Mouse (Mus musculus): ENCODE measurements around the gene Iqgap3. TPM values are rescaled to one million over a fixed set of nuclear protein-coding genes. Genes with fewer than 3 reads are reported as not detected.

Gene Iqgap3
- polyA plus RNA-seq, 1 experiment from 2014 or later = 30.3 TPM

- Histone ChIP-seq H3K36me3 (replicated peaks) (peaks cover 97% of the 10 kb centered on the region), H3K9me3 (no peaks in the 10 kb centered on the region), H3K27ac (peak overlapping the region; percentile 72), H3K27me3 (ENCODE audit: poor library complexity, severe bottlenecking) (no peaks in the 10 kb centered on the region), H3K4me3 (no peak overlapping the region), H3K4me1 (peaks cover 26% of the 10 kb centered on the region)
- WGBS = 59% methylated on average over 3 of the region's 3 CpGs
- DNase-seq (ENCODE audit: extremely low spot score, low spot score) = no peak
These were observed 82.1 kb downstream of the Iqgap3 start for GRCm38 (mm10) chr3:88163847-88164246.

GRCm38 (mm10) chr3:88164263-88164662 lies 82.5 kb downstream of the Iqgap3 start:
- H3K4me3 ChIP-seq = no peak overlapping the region
- peaks cover 97% of the 10 kb centered on the region for H3K36me3 ChIP-seq (replicated peaks)
- DNase-seq (ENCODE audit: extremely low spot score, low spot score) = no peak
- 55% methylated on average over 3 of the region's 3 CpGs for WGBS
- H3K9me3 ChIP-seq = no peaks in the 10 kb centered on the region
- H3K27me3 ChIP-seq (ENCODE audit: poor library complexity, severe bottlenecking) = no peaks in the 10 kb centered on the region
- H3K27ac ChIP-seq = peak overlapping the region; percentile 72
- H3K4me1 ChIP-seq = peaks cover 26% of the 10 kb centered on the region

GRCm38 (mm10) chr3:88166056-88166455 lies 84.3 kb downstream of the Iqgap3 start:
- H3K9me3 ChIP-seq = no peaks in the 10 kb centered on the region
- H3K27ac ChIP-seq = no peak overlapping the region
- H3K27me3 ChIP-seq (ENCODE audit: poor library complexity, severe bottlenecking) = no peaks in the 10 kb centered on the region
- no peak overlapping the region for H3K4me3 ChIP-seq
- H3K4me1 ChIP-seq = peaks cover 26% of the 10 kb centered on the region
- DNase-seq (ENCODE audit: extremely low spot score, low spot score) = no peak
- whole genome bisulfite sequencing = 95% methylated on average over 5 of the region's 5 CpGs
- H3K36me3 ChIP-seq (replicated peaks) = peaks cover 97% of the 10 kb centered on the region

GRCm38 (mm10) chr3:88170361-88170760 lies 88.6 kb downstream of the Iqgap3 start:
- Histone ChIP-seq H3K36me3 (replicated peaks) (peaks cover 87% of the 10 kb centered on the region), H3K4me1 (no peaks in the 10 kb centered on the region), H3K4me3 (no peak overlapping the region), H3K27ac (no peak overlapping the region), H3K27me3 (ENCODE audit: poor library complexity, severe bottlenecking) (no peaks in the 10 kb centered on the region), H3K9me3 (no peaks in the 10 kb centered on the region)
- 86% methylated on average over 5 of the region's 5 CpGs for WGBS
- no peak for DNase-seq (ENCODE audit: extremely low spot score, low spot score)

Other genes with a start within 250 kb of the Iqgap3 start
- gene Sh2d2a, start 235.2 kb upstream of the Iqgap3 start, polyA plus RNA-seq (2016; fragmentation: Nextera tagmentation; extraction: Ambion mirVana) = 0.09 and 0.10 TPM in 2 replicates
- gene Prcc, start 196.4 kb upstream of the Iqgap3 start, polyA plus RNA-seq (2016; fragmentation: Nextera tagmentation; extraction: Ambion mirVana) = 16.9 and 17.3 TPM in 2 replicates
- gene Hdgf, start 175.7 kb upstream of the Iqgap3 start, polyA plus RNA-seq (2016; fragmentation: Nextera tagmentation; extraction: Ambion mirVana) = 199 and 219 TPM in 2 replicates
- gene Mrpl24, start 162.5 kb upstream of the Iqgap3 start, polyA plus RNA-seq (2016; fragmentation: Nextera tagmentation; extraction: Ambion mirVana) = 71.4 and 74.8 TPM in 2 replicates
- 87.7 and 88.3 TPM in 2 replicates for gene Isg20l2, start 151.7 kb upstream of the Iqgap3 start, polyA plus RNA-seq (2016; fragmentation: Nextera tagmentation; extraction: Ambion mirVana)
- 19.1 and 22.8 TPM in 2 replicates for gene Rrnad1, start 151.3 kb upstream of the Iqgap3 start, polyA plus RNA-seq (2016; fragmentation: Nextera tagmentation; extraction: Ambion mirVana)
- 834 and 866 TPM in 2 replicates for gene Crabp2, start 133.3 kb upstream of the Iqgap3 start, polyA plus RNA-seq (2016; fragmentation: Nextera tagmentation; extraction: Ambion mirVana)
- gene Nes, start 110.9 kb upstream of the Iqgap3 start, polyA plus RNA-seq (2016; fragmentation: Nextera tagmentation; extraction: Ambion mirVana) = 81.2 and 86.9 TPM in 2 replicates
- 0.17 TPM in 2 replicates for gene Bcan, start 81.7 kb upstream of the Iqgap3 start, polyA plus RNA-seq (2016; fragmentation: Nextera tagmentation; extraction: Ambion mirVana)
- not detected in 2 replicates for gene Hapln2, start 54.4 kb upstream of the Iqgap3 start, polyA plus RNA-seq (2016; fragmentation: Nextera tagmentation; extraction: Ambion mirVana)
- gene Gpatch4, start 38.9 kb upstream of the Iqgap3 start, polyA plus RNA-seq (2016; fragmentation: Nextera tagmentation; extraction: Ambion mirVana) = 52.4 and 54.5 TPM in 2 replicates
- gene Naxe, start 23.5 kb upstream of the Iqgap3 start, polyA plus RNA-seq (2016; fragmentation: Nextera tagmentation; extraction: Ambion mirVana) = 125 and 134 TPM in 2 replicates
- not detected in 2 replicates for gene Ttc24, start 3.7 kb upstream of the Iqgap3 start, polyA plus RNA-seq (2016; fragmentation: Nextera tagmentation; extraction: Ambion mirVana)
- gene Mef2d, start 60.4 kb downstream of the Iqgap3 start, polyA plus RNA-seq (2016; fragmentation: Nextera tagmentation; extraction: Ambion mirVana) = 9.4 and 11.1 TPM in 2 replicates
- gene Rhbg, start 172.7 kb downstream of the Iqgap3 start, polyA plus RNA-seq (2016; fragmentation: Nextera tagmentation; extraction: Ambion mirVana) = 0.37 and 0.38 TPM in 2 replicates
- gene Gm38392, start 205.2 kb downstream of the Iqgap3 start, polyA plus RNA-seq (2016; fragmentation: Nextera tagmentation; extraction: Ambion mirVana) = 0.14 TPM in 1 of 2 replicates, not detected in the other
- gene Tsacc, start 215.0 kb downstream of the Iqgap3 start, polyA plus RNA-seq (2016; fragmentation: Nextera tagmentation; extraction: Ambion mirVana) = 14.3 TPM in 2 replicates
- gene Cct3, start 215.1 kb downstream of the Iqgap3 start, polyA plus RNA-seq (2016; fragmentation: Nextera tagmentation; extraction: Ambion mirVana) = 874 and 908 TPM in 2 replicates
- 114 and 124 TPM in 2 replicates for gene Glmp, start 243.1 kb downstream of the Iqgap3 start, polyA plus RNA-seq (2016; fragmentation: Nextera tagmentation; extraction: Ambion mirVana)